Mouse (Mus musculus) gastrocnemius, postnatal 25 days (tissue): ENCODE results near the gene Fhl2. TPM values are rescaled to one million over a fixed set of nuclear protein-coding genes. Genes with fewer than 3 reads are reported as not detected.

Source experiments
- DNase-seq: peaks from one replicate; pipeline ENCODE4 v3.0.0; 2022
- long read RNA-seq, 2 experiments: library from polyadenylated mRNA; stranded (forward); transcript quantifications; one replicate each; pipeline ENCODE4 v2.0.0; 2021
- total RNA-seq, 2 experiments: library from RNA; stranded (reverse); gene quantifications; 1 replicate in 1 of 2; 2 replicates in 1 of 2; pipeline ENCODE4 v1.2.3; 2021

Gene Fhl2
- 1 to 10 TPM; 1.7 to 5.9 TPM for total RNA-seq
- long read RNA-seq, experiment 1, transcript Fhl2-201 (6 exons, 1,563 nt): major isoform, 12 of 12 reads
- long read RNA-seq, experiment 1, partial matches to known transcripts: 0 of 12 reads
- long read RNA-seq, experiment 1, other reads (novel, unspliced or antisense): 0 of 12 reads
- long read RNA-seq, experiment 2, partial matches to known transcripts: 1 of 6 reads
- long read RNA-seq, experiment 2, other reads (novel, unspliced or antisense): 0 of 6 reads

DNA sequence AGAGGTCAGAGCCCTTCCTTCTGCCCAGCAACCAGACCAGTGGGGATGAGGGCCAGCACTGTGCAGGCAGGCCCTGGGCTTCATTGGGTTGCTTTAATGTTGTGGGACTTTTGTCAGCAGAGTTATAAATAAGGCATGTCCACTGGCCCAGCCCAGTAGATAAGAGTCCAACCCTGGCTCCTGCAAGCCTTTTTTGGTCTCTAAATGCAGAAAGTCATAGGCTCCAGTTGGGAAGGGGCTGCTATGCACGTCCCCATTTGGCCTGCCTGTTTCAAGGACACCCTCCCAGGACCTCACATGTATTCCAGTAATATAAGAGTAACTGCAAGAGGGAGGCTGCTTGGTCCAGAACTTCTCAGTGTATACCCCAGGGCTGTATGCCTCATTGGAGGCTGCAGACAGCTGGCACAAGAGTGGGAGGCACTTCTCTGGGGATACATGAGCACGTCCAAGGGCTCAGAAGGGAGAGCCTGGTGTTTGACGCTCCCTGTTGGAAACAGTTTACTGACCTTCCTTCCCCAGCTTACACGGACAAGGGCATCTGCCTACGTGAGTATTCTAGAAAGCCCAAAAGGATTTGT is at the start of gene Fhl2:
Gene Fhl2 (minus strand): TSS at position 324 of the 581 bp plus-strand sequence.
- no peak for DNase-seq

DNA sequence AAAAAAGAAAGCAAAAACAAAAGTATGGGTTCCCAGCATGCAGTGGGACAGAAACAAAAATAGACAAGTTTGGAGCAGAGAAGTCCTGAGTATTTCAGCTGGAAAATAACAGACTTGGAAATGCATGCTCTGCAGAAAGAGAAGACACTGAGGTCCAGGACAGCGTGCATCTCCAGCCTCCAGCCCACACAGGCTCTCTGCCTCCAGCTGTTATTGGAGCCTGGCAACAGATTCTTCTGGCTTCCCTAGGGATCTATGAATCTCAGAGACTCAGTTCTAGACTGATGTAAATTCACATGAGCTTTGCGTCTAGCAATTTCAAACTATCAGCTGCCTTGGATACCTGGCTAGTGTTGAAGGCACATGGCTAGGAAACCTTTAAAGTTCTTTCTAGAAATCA is 48.2 kb upstream of the Fhl2 start:
- DNase-seq: peak; percentile 40

DNA sequence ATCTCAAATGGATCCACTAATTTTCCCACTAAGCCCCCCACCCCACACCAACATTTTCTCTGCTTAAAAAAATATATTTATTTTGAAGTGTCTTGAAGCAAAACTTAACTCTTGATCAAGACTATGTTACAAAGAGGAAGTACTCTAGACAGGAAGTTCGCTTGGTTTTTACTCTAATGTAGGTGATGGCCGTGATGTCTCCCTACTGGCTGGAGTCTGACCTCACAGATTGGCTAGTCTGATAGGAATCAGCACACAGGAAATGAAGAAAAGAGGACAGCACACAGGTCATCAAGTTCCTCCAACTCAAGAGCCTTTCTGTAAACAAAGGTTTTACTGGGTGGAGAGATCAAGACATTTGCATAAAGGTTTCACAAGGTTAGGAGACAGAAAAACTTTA is 44.4 kb upstream of the Fhl2 start:
- no peak for DNase-seq

DNA sequence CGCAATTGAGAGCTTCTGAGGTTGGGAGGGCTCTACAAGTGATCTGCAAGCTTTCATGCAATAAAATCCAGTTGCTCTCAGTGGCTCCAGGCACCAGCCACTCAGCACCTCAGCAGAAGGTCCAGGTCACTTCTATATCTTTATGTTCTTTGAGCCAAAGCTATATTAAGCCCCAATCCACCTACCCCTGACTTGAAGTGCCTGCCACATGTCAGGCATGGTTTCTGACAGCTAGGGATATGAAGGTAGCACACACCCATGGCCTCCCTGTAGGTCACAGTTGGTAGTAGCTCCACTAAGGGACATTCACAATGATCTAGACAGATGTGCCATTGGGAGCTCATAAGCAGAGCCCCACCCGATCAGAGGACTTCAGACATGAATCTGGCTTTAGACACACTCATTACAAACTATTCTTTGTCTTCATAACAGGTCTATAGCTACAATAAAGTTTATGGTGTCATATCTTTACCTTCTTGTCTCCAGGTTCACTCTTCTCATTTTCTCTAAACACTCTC is 43.1 kb upstream of the Fhl2 start:
- DNase-seq: no peak

DNA sequence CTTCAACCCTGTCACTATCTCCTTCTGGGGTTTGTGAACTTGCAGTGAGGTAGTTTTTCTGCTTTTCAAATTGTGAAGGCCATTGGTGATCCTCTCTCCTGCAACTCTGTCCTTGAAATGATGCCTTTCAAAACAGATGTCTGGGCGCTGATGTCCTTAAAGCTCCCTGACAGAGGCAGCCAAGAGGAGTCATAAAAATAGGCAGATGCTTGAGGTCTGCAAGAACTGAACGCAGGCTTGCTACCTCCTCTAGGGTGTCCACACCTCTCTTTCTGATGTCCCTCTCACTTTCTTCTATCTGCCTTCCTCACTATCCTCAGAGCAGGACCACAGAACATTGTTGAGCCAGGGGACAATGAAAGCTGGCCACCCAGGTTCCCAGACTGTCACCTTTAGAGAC is 41.7 kb upstream of the Fhl2 start:
- DNase-seq: no peak

DNA sequence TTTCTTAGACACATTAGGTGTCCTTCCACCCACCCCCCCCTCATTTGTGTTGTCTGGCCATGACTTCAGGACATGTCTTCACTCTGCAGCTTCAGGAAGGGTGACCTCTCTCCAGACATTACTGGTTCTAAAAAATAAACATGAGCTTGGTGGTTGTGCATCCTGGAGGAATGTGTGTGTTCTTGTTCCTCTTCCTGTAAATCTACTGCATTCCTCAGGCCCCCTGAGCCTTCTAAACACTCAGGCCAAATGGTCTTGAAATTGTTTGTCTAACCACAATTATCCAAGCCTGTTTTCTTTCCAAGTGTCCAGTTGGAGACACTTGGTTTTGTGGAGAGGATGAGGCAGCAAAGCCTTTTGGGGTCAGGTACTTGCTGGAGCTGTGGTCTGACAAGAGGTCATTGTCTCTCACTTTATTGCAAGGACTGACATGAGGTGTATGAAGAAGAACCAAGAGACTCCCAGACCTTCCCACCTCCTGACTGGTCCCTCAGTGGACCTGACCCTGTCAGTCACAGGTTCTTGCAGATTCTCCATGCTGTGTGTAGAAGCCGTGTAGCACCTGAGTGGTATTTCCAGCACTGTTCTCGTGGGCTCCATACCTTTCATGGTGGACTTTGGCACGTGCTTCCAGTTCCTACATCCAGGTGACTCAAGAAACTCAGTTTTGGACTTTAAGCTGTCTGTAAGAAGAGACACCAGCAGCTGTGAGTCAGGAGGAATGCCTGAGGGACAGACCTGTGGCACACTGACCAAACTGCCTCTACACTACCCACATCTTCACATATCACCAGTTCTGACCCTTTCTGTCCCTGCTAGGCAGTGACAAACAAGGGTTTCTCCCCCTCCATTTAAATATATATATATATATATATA is 40.8 kb upstream of the Fhl2 start:
- no peak for DNase-seq

DNA sequence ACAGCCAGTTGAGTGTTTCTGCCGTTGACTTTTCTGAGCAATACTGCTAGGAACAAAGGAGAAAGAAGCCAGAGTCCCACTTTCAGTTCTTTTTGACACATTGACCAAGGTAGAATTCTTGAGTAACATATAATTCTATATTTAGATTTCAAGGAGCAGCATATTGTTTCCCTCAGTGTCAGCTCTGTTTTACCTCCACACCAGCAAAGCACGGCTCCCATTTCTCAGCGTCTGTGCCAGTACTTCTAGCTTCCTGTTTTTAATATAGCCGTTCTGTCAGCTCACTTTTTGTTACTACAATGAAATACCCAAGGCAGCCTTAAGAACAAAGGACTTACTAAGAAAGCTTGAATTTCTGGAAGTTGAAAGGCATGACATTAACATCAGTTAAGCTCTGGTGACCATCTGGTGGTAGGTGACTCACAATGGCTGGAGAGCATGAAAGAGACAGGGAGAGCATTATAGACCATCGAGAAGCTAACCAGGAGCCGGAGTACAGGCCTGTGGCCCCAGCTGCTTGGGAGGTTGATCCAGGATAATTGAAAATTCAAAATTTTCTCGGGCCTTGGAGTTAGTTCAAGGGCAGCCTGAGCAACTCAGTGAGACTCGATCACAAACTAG is 28.9 kb upstream of the Fhl2 start:
- no peak for DNase-seq

DNA sequence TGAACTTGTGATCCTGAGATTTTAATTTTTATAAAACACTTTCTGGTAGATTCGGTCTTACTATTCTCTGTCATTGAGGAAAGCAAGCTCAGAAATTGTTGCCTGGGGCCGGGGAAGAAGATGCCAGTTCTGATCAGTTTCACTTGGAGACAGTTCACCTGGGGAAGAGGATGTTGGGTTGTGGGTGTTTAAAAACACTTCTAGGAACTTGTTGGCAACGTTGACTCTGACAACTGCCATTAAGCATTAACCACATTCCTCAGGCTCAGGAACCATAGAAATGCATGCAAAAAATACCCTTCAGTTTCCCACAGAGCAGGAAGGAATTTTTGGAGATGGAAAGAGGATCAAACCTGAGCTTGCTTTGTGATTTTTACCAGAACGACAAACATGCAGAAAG is 28.2 kb upstream of the Fhl2 start:
- no peak for DNase-seq

DNA sequence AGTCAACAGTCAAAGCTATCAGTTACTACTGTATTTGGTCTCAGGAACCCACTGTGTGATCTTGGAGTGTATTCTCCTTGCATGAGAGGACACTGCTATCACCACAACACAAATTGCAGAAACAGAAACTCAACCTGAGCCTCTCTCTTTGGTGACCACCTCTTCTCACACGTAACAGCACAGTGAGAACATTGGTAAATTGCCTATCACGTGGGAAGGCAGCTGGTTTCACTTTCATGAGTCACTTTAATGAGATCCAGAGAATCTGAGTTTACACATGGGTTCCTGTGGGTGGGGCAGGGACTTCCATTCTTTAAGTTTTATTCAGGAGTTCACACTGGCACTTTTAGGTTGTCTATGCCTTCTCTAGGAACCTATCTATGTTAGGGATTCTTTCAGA is 27.4 kb upstream of the Fhl2 start:
- no peak for DNase-seq

DNA sequence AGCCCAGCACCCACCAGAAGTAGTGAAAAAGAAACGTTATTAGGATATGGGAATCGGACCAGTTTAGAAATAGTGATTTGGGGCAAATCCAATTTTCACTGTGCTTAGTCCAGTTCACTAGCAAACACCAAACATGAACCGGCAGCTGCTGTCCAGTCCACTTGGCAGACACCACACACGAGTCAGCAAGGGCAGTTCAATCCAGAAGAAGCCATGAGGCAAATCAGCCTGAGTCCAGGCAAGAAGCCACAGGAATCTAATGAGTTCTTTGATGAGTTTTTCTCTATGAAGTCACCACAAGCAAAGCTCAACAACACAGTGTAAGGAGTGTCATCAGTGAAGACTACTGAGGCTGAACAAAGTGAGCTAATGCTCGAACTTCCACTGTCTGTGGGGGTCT is 26.3 kb upstream of the Fhl2 start:
- no peak for DNase-seq

DNA sequence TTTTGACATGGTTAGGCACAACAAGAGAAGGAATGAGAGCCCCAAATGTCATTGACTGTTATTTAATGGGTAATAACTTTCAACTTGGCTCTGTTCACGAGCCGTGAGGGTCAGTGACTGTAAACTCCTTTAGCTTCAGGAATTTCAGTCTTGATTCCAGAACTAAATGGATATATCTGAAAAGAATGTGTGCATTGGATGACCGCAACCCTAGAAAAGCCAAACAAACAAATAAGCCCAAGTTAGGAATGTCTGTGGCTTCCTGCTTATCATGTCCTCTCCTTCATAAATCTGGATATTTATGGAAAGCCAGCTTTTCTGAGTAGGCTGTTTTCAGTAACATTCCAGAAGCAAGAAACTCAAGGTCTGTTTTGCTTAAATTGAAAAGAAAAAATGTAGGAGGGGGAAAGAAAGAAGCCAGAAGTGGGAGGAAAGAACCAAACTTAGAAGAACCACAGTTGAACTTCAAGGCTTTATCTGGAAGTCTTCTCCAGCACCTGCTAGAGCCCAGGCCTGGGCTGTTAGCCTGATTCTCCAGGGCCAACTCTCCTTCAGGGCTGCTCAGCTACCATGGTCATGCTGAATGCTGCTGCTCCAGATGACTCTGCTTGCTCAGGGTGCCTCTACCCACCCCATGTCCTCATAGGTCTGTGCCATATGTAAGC is 21.4 kb upstream of the Fhl2 start:
- DNase-seq: no peak

DNA sequence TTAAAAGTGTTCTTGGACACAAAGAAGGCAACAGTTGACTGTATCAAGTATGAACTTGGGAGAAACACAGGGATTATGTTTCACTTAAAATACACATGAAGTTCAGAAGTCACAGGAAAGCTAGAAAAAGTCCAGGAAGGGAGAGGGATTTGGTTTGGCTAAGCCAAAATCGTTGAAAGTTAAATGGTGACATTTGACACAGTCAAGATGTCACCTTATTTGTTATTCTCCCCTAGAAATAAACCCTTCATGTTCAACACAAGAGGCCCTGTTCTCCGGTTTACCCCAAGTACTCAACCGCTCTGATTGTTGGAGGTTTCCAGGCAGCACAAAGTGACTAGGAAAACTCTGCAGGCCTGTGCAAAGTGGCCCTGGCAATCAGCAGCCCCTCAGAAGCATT is 18.8 kb upstream of the Fhl2 start:
- no peak for DNase-seq

DNA sequence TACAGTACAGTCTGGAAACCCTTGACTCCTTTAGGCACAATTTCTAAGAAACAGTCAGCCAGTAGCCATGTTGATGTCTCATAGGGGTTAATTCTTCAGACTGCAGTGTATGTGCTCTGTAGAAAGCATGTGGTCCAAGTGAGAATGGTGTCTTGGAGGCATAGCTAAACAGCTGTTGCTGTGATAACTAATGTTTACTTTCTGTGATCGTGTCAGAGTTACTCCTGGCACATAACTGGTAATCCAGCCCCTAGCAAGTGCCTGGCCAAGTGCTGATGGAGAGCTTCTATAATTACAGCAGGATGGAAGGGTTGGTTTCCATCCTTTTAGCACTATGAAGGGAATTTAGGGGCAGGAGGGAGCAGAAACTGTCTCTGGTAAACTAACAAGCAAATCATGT is 14.5 kb upstream of the Fhl2 start:
- peak; percentile 52 for DNase-seq

DNA sequence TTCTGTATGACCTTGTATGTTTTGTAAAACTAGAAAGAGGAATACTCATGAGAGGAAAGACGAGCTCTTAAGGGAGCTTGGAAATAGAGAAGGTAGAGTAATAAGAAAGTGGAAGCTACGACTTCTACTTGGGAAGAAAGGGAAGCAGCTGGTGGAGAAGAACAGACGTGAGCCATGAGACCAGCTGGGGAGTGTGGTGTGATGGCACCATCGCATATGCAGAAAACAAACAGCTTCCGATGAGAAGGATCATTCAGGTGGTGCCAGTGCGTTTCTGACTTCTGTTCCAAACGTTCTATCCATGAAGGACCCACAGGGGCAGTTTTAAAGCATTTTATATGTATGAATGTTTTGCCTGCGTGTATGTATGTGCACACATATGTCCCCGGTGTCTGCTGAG is 13.5 kb upstream of the Fhl2 start:
- DNase-seq: no peak

DNA sequence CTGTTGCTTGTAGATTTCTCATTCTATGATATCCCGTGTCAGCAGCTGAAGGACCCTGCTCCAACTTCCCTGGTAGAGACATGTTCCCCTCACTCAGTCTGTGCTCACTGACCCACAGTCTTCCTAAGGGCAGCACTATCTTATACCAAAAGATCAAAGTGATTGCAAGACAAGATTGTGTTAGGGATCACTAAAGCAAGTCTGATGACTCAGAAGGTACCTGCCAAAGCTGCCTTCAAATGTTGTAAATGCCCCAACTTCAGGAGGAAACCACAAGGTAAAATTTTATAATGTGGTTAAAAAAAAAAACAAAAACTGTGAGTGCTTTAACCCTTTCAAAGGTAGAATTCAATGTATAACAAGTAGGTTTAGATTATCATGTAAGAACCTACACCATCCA is 10.4 kb upstream of the Fhl2 start:
- DNase-seq: no peak

DNA sequence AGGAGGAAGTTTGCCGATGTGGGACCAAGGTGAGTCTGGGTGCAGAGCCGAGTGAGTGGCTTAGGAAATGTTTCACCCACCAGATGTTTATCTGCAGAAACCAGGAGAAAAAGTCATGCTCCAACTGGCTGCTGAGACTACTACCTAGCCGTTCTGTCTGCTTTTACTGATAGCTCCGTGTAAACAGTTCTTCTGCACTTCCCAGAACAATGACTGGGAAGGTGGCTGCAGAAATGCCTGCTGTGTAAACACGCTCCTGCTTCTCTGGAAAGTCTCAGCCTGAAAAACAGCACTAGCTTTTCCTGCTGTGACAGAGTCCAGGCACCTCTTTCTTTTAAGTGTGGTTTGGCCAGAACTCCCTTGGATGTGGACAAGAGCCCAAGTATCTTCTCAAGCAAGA is 6.5 kb upstream of the Fhl2 start:
- no peak for DNase-seq

DNA sequence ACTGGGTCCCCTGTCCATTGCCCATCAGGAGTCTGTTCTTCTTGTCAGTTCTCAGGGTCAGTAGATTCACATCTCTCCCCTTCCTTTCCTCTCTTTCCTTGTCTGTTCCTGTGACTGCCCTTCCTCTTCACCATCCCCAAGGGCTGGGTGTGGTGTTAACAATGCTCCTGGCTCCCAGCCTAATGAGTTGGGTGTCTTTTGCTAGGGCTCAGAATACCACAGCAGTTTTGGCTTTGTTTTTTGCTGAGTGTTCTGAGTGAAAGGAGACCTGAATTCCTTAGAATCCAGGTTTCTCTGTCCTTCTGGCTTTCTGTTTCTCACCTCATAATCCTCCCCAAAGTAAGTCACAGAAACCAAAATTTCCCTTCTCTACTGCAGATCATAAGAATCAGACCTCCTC is 5.4 kb upstream of the Fhl2 start:
- DNase-seq: no peak

DNA sequence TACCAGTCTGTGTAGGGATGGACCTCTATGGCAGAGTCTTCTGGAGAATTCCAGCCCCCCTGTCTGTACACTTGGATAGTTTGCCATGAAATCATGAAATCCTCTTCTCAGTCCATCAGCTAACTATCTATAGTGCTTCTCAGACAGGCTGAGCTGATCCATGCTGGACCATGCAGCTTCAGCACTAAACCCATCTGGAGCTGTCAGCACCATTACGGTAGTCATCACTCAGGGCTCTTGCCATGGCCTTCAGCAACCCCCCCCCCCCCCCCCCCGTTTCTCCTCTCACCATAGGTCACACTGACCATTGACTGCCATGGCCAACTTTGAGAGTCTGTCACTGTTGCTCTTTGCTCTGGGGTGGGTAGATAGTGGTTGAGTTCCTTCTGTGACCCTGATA is 5.0 kb upstream of the Fhl2 start:
- DNase-seq: no peak

DNA sequence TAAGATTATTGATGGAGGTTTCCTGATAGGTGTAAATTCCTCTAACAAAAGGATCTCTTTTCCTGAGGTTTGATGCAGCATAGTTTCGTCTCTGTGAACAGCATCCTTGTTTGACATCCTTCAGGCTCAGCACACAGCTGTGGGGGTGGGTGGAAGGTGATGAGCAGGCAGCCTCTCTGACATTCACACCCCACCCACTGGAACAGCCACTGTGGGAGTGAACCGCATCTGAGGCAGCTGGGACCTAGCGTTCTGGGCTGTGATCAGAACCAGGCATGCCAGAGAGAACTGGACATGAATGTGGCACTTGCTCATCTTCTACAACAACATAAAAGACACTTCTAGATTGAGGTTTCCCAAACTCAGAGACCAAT is 3.1 kb upstream of the Fhl2 start:
- no peak for DNase-seq

DNA sequence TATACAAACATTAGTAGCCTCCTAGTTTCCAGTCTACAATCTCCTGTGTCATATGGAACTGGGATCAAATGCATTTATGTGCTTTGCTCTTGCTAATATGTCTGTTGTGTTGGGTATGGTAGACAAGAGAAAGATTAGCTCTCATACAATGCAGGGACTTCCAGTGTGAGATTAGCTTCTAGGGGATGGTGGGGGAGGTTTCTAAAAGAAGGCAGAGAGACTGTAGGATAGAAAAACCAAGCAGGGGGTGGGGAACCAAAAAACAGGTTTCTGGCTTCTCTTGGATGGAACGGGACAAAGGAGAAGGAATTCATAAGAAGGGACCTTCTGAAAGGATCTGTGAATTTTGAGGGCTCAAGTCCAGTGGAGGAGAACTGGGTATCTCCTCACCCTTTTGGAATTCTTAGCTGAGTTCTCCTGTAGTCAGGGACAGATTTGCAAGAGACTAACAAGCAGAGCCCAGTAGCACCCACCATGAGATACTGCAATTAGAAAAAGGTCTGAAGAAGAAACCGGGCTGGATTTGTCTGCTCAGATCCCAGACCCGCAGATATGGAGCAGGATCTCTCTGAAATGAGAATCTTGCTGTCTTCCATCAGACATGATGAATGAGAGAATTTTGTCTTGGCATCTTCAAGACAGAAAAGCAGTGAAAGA is 2.6 kb upstream of the Fhl2 start:
- no peak for DNase-seq

DNA sequence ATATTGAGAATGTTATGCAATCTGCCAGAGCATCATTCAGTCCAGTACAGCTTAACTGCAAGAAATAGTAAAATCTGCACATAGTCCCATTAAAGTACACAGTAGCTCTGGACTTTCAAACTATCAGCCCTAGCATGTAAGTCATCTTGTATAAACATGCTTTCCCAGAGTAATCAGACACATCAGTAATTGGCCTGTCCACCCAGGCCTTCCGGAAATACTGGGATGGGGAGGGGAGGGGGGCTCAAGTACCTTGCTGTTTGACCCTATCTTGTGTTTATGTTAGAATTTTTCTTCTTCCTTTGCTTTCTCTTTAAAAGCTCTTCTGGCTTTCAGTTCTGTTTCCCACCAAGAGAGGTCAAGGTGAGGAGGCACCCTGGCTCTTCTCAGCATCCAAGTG is 725 bp downstream of the Fhl2 start:
- no peak for DNase-seq

DNA sequence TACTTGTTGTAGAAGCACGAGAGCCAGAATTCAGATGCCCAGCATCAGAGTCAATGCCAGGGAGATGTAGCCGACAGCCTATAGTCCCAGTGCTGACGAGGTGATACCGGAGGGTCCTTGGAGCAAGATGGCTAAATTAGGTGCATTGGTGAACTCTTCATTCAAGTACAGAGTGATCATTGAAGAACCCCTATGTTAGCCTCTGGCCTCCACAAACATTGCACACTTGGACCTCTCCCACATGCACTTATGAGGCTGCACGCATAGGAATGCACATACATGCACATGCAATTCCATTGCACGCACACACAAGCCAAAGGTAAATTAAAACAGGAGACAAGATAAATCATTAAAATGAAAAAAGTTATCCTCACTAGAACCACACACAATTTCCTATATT is 3.4 kb downstream of the Fhl2 start:
- DNase-seq: no peak
